Mouse (Mus musculus): ENCODE data around the gene Cfap54.

DNA sequence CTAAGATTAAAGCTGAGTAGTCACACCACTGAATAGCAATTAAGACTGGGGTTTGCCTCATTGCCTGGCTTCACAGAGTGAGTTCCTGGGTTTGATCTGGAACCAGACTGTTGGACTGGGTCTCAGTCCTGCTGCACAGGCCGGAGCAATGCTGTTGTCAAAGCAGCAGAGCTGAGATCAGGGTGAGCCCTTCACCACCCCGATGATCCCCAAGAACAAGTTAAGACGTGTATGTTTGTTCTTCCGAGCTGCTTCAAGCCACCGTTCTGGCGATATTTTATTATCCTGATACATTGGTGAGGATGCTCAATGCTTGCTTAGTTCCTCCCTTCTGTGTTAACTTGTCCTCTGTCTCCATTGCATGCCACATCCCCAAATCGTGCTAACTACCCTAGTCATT is 86.2 kb downstream of the Cfap54 start:
- TF ChIP-seq CHD2 (IDR thresholded peaks at IDR 0.05; ENCODE audit: low read depth, low read length) = no peak
- TF ChIP-seq ZNF384 (IDR thresholded peaks at IDR 0.05; ENCODE audit: low read depth, low read length) = no peak
- TF ChIP-seq MAFK (IDR thresholded peaks at IDR 0.05; ENCODE audit: insufficient read depth, low read depth, low read length) = no peak
